10 mouse cellular contexts compared by ENCODE assay signal in genomic region chr6:94806481-94807160, GRCm38 (mm10).
DNase-seq lines count a peak whose midpoint lies in the region; ATAC-seq lines count a peak whose summit lies in the region.
"Had no signal": no experiment of that assay in that cellular context is flagged by ENCODE, and none has a peak within 500 bp of the region (broad histone marks: within the 10 kb centered on the region; RNA-seq: fewer than 3 reads in every experiment).

No protein-coding gene starts in this region.

- H3K9ac ChIP-seq in heart, embryonic 11.5 days (ENCODE audit: low read depth, low read length) = no peak overlapping the region
- H3K9ac ChIP-seq in embryonic facial prominence, embryonic 14.5 days (ENCODE audit: low read depth, low read length) = no peak overlapping the region
- no peak overlapping the region for H3K9ac ChIP-seq in limb, embryonic 12.5 days (replicated peaks)

- H3K4me3 ChIP-seq in heart, embryonic 11.5 days (ENCODE audit: low read depth, low read length) = no peak overlapping the region
- H3K4me3 ChIP-seq in embryonic facial prominence, embryonic 14.5 days (ENCODE audit: low read depth, low read length) = no peak overlapping the region
- H3K4me3 ChIP-seq in limb, embryonic 12.5 days (replicated peaks) = no peak overlapping the region

- no peaks in the 10 kb centered on the region for H3K27me3 ChIP-seq in heart, embryonic 11.5 days (ENCODE audit: control insufficient read depth, insufficient read depth, low read length)
- no peaks in the 10 kb centered on the region for H3K27me3 ChIP-seq in embryonic facial prominence, embryonic 14.5 days (replicated peaks; ENCODE audit: control insufficient read depth, insufficient read depth, low read length)
- no peaks in the 10 kb centered on the region for H3K27me3 ChIP-seq in limb, embryonic 12.5 days

- no peak overlapping the region for H3K4me2 ChIP-seq in heart, embryonic 11.5 days
- H3K4me2 ChIP-seq in embryonic facial prominence, embryonic 14.5 days (ENCODE audit: low read depth, low read length) = no peak overlapping the region; the same call in 1 of the 2 replicates
- H3K4me2 ChIP-seq in limb, embryonic 12.5 days = no peak overlapping the region

- H3K27ac ChIP-seq in heart, embryonic 11.5 days (ENCODE audit: low read depth, low read length) = no peak overlapping the region
- H3K27ac ChIP-seq in embryonic facial prominence, embryonic 14.5 days (replicated peaks; ENCODE audit: low read depth, low read length) = peak overlapping the region; percentile 82
- peak overlapping the region; percentile 70 for H3K27ac ChIP-seq in limb, embryonic 12.5 days

- no peak for ATAC-seq in heart, embryonic 11.5 days (replicated peaks; ENCODE audit: insufficient number of reproducible peaks, low FRiP score, low TSS enrichment)
- ATAC-seq in embryonic facial prominence, embryonic 14.5 days (ENCODE audit: low read depth) = peak; percentile 80
- ATAC-seq in limb, embryonic 12.5 days (ENCODE audit: insufficient number of reproducible peaks, insufficient read depth, low FRiP score, low TSS enrichment, low read depth) = 0 out of 2 replicates have a peak, but pooled peaks have one; percentile 54

- peaks cover 4% of the 10 kb centered on the region; the same call in 1 of the 2 replicates for H3K4me1 ChIP-seq in heart, embryonic 11.5 days (ENCODE audit: control insufficient read depth, insufficient read depth, low read length)
- peaks cover 25% of the 10 kb centered on the region for H3K4me1 ChIP-seq in embryonic facial prominence, embryonic 14.5 days (ENCODE audit: control insufficient read depth, insufficient read depth, low read length)
- H3K4me1 ChIP-seq in limb, embryonic 12.5 days (replicated peaks) = peaks cover 22% of the 10 kb centered on the region

- H3K36me3 ChIP-seq in heart, embryonic 11.5 days (ENCODE audit: control insufficient read depth, insufficient read depth, low read length) = no peaks in the 10 kb centered on the region
- H3K36me3 ChIP-seq in embryonic facial prominence, embryonic 14.5 days (ENCODE audit: control insufficient read depth, insufficient read depth, low read length) = no peaks in the 10 kb centered on the region
- no peaks in the 10 kb centered on the region for H3K36me3 ChIP-seq in limb, embryonic 12.5 days

- no peaks in the 10 kb centered on the region for H3K9me3 ChIP-seq in heart, embryonic 11.5 days (replicated peaks; ENCODE audit: control insufficient read depth, low read length)
- H3K9me3 ChIP-seq in embryonic facial prominence, embryonic 14.5 days (ENCODE audit: control insufficient read depth, low read length) = no peaks in the 10 kb centered on the region
- H3K9me3 ChIP-seq in limb, embryonic 12.5 days = no peaks in the 10 kb centered on the region

- peak; percentile 96 for DNase-seq in heart, adult 11 months
- peak; percentile 90 for DNase-seq in NIH3T3 (ENCODE audit: low read depth)
- peak; percentile 89 for DNase-seq in embryonic facial prominence, embryonic 14.5 days (ENCODE audit: low spot score)
- no peak for DNase-seq in B cell, adult 2 months
- DNase-seq in adrenal gland, postnatal 14 days = no peak
- no peak for DNase-seq in adrenal gland, postnatal 4 days (ENCODE audit: low spot score in 2 of 2)
- DNase-seq: kidney, adult 18-20 months; lung, postnatal 10 days had no signal

- 46% methylated on average over 12 of the region's 12 CpGs for WGBS in heart, embryonic 11.5 days (ENCODE audit: insufficient replicate concordance)
- 19% methylated on average over 12 of the region's 12 CpGs for WGBS in embryonic facial prominence, embryonic 14.5 days
- 30% methylated on average over 12 of the region's 12 CpGs for WGBS in limb, embryonic 12.5 days

Comparison
In these comparisons a context has a peak if more than half of its experiments do, and no peak if none do; other contexts are left out.
1. DNase-seq: peak in heart, adult 11 months (single experiment), NIH3T3 (single experiment) and embryonic facial prominence, embryonic 14.5 days (single experiment); none in B cell, adult 2 months (0 of 2), adrenal gland, postnatal 14 days (single experiment) and adrenal gland, postnatal 4 days (0 of 2).